Mouse (Mus musculus): ENCODE results near the gene Tnfrsf1a.
A peak's percentile ranks its signal among the peaks of the same experiment; 100 is the strongest.
"Not testable (repeated sequence)": the region's sequence is repeated elsewhere in the genome, so short reads cannot be mapped to it uniquely, and the experiment has no call there.

Tnfrsf1a gene

DNA sequence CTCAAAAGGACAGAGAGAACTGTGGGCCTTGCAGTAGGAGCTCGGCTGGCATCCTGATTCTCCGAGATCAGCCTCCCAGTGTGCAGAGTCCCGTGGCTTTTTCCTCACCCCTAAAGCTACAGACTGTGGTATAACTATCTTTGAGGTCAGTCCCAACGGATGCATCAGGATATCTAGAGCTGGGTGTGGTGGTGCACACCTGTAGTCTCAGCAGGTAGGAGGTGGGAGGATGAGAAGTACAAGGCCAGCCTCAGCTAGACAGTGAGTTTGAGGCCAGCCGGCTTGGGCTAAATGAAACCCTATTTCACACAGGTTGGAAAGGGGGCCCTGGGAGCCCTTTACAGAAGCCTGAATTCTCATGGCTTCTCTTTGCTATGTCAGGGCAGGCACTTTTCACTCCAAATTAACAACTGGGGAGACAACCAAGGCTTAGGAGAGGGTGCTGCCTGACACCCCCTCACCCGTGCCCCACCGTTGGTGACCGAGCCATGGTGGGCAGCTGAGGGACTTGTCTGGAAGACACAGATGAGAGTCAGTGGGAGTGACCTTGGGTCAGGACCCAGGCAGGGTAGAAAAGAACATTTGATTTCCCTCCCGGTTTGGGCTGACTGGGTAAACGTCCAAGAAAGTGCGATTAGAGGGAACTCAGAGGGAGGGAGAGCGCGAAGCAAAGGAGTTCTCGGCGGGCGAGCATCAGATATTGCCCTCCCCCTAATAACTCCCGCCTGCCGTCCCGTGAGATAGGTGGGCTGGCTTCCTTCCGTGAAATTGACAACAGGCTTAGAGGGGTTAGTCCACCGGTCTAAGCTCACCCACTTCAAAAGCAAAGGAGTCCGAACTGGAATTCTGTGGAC, at the start of gene Tnfrsf1a:
Tnfrsf1a (plus strand) TSS at position 642 of the 854 bp plus-strand sequence.
- no peak for DNase-seq

DNA sequence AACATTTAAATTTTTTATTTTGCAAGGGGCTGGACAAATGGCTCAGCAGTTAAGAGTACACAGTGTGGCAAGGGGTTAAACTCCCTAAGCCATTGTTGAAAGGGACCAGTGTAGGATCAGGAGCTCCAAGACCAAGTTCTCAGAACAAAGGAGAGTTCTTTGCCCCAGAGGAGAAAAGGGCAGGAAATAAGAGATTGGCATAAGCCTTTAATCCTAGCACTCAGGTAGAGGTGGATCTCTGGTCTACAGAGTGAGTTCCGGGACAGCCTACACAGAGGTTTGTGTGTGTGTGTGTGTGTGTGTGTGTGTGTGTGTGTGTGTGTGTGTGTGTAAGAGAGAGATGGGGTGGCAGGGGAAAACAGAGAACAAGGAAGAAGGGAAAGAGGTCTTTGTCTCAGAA, 48.2 kb upstream of the Tnfrsf1a start:
- DNase-seq: no peak

DNA sequence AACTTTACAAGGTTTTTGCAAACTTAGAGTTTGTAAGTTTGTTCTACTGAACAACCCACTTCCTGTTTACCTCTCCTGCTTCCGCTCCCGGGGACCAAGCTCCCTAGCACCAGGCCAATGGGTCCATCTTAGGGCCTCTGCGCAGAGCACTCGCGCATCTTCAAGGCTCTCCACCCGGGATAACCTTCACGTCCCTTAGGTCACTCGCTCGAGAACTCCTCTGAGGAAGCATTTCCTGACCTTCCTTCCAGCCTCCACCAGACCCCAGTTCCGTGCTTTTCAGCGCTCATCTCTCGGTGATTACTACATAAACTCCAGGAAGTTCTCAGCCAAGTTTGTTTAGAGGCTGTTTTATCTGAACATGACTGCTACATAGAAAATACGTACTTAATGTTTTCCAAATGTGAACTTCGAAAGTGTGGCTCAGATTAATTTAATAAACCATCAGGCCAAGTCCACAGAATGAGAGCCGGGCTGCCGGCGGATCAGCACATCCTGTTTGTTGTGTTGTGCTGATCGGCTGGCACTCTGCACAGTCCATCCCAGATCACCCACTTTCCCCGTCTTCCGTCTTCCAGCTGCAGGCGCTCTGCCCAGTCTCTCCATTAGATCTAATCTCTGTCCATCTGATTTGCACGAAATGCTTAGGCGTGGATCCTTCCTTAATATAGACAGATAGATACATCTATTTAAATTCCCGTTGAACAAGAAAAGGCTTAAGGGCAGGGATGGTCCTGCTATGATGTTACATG, 46.8 kb upstream of the Tnfrsf1a start:
- no peak for DNase-seq

DNA sequence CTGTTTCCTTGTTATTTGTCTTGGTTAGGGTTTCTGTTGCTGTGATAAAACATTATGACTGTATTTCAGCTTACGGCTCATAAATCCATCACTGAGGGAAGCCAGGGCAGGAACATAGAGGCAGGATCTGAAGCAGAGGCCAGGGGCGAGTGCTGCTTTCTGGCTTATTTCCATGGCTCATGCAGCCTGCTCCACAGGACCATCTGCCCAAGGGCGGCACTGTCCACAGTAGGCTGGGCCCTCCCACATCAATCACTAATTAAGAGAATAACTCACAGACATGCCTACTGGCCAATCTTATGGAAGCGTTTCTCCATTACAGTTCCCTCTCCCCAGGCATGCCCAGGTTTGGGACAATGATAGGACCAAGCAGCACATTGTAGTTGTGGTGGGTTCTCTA, 45.9 kb upstream of the Tnfrsf1a start:
- DNase-seq: no peak

GRCm38 (mm10) chr6:125304408-125304807, 44.8 kb upstream of the Tnfrsf1a start:
- not testable (repeated sequence) for DNase-seq

DNA sequence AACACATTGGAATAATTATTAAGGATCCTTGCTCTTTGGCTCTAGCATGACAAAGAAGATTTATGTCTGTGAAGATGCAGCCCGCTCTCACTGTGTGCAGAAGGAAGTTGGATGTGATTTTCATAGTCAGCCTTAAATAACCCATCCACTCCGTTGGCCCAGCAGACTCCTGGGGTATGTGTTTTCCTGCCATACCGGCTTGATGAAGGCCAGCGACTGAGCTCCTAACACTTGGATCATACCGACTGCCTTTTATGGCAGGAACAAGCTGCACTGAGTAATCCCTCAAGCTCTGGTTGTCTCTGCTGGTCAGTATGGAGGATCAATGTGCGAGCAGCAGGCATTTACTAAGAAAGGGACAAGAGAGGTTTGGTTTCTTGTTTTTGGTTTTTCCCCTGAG, 43.7 kb upstream of the Tnfrsf1a start:
- DNase-seq: no peak

GRCm38 (mm10) chr6:125307091-125307490, 42.1 kb upstream of the Tnfrsf1a start:
- DNase-seq: no peak

GRCm38 (mm10) chr6:125308921-125309320, 40.2 kb upstream of the Tnfrsf1a start:
- no peak for DNase-seq

DNA sequence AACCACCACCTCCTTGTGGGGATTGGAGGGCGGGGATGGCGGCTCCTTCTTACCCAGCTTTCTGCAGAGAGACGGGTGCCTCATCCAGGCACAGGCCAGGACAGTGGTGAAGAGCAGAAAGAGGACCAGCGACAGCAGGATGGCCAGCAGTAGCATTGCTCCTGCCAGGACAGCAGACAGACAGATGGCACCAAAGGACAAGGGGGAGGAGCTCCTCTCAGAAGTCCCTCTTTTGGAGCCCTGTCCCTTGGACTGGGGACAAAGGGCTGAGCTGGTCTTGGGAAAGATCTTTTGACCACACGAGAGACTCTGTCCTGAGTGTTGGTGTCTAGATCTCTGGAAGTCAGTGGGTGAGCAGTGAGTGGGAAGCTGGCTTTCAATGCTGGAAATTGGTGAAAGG, 39.8 kb upstream of the Tnfrsf1a start:
- no peak for DNase-seq

- no peak for DNase-seq
Observed at GRCm38 (mm10) chr6:125312171-125312570, 37.0 kb upstream of the Tnfrsf1a start.

DNA sequence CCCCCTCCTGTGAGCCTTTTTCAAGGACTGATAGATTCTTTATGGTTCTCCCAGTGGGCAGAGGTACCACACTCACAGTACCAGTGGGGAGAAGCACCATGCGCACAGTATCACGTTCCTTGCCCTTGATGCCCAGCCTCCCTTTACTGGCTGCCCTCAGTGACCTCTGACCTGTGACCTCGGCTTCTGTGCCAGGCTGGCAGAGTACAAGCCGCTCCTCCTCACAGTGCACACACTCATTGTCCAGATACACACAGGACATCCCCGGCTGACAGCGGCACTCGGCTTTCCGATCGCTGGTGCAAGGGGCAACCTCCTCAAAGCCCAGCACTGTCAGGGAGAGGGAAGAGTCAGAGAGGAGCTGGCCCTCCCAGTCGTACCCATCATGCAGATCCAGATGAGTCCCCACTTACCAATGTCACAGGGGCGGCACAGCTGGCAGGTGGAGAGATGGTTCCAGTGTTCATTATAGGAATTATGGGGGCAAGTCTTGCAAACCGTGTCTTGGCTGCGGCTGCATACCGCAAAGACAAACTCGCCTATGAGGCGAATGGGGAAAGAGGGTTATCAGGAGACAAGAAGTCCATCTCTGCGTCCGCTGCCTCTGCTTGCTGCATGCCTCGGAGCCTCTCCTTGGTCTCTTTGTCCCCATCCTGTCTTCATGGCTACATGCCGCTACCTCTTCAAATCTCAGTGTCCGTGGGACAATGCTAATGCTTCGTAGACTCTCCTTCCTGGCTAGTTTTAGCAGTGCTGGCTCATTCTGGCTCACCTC, 36.4 kb upstream of the Tnfrsf1a start:
- no peak for DNase-seq

- DNase-seq: peak; percentile 35
Observed at GRCm38 (mm10) chr6:125313546-125314230, 35.5 kb upstream of the Tnfrsf1a start, which contains the start of gene Ltbr. Gene Ltbr (minus strand): TSS chr6:125313885.

DNA sequence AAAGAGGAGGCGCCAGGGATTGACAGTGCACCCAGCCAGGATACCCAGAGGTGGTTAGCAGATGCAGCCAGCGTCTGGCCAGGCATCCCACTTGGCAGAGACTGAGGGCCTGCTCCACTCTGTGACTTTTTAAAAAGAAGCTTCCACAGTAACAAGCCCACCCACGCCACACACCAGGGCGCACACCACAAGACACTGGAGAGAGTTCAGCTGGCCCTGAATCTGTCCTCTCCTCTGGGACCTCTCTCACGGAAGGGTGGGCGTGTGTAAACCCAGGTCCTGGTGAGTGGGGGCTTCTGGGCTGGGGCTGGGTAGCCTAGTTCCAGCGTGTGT, 35.0 kb upstream of the Tnfrsf1a start:
- no peak for DNase-seq

DNA sequence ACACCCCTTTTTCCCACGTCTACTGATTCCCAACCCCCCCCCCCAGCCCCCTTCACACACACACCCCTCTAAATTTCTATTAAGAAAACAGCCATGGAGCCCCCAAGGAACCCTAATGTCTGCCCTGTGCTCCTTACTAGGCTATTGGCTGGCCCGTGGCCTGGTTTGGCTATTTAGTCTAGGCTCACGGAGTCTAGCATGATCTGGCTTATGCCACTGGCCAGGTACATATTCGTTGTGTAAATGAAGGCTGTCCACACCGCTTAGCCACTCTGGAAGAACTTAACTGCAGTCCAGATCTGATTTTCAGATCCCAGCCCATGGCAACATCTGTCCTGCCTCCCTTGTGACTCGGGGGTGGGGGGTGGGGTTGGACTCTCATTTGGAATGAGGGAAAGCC, 34.4 kb upstream of the Tnfrsf1a start:
- DNase-seq: no peak

DNA sequence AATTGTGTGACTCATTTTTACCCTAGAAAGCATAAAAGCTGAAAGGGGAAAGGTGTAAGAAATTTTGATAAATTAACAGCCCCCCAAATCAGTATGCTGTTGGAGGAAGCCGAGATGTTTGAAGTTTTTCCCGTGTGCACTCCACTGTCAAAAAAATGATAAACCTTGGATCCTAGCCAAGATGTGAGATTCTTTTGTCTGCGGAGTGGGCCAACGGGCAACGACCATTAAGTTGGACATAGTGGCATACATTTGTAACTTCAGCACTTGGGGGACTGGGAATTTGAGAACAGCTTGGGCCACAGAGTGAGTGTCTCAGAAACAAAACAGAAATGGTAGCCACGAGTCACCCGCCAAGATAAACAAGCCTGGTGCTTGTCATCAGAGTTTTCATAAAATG, 32.1 kb upstream of the Tnfrsf1a start:
- DNase-seq: no peak

DNA sequence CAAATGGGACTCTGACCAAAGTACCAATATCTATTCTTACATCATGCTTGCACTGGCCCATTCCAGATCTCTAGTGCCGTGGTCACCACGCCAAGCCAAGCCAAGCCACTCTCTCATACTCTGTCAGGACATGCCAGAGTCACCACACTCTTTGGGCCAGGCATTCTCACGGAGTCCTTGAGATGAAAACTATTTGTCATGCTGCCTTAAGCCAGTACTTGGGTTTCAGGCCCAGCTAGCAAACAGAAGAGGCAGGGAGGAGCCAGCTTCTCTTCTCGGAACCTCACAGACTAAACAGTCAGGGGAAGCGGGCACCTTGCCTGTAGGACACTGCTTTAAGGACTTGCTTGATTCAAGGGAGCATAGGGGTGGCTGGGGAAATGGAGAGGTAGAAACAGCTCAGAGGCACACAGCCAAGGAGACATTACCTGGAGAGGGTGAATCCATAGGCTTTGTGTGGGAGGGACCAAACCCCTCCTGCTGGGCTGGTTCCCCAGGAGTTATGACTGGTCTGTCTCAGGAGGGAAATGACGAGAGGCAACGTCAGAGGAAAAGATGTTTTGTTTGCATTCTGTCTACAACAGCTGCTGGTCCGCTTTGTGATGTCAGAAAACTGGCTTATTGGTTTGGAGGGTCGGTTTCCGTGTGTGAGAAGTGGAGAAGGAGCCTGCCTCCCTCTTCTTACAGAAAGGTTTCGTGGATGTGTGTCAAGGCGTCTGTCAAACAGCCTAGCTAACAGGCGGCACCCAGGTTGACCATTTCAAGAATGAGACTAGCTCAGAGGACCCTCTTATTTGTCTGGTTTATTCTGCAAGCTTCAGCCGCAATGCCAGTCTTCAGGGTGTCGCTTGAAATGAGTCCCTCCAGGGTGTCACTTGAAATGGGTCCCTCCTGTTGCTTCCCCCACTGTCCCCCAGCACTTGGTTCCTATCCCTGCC, 29.9 kb upstream of the Tnfrsf1a start:
- no peak for DNase-seq

DNA sequence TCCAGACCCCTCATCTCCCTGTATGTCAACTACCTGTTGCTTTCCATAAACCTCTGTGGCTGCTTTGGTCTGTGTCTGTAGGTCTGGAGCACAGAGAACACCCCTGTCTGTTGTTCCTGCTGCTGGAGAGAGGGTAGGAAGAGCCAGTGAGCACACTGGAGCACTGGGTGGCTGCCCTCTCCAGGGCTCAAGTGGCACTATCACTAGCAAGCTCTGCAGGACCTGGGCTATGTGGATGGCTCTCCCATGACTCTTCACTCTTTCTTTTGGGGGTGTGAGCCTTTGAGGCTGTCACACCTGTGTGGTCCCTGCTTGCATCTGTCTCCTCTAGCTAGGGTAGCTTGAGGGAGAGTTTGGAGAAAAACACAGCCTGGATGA, 29.3 kb upstream of the Tnfrsf1a start:
- DNase-seq: no peak

DNA sequence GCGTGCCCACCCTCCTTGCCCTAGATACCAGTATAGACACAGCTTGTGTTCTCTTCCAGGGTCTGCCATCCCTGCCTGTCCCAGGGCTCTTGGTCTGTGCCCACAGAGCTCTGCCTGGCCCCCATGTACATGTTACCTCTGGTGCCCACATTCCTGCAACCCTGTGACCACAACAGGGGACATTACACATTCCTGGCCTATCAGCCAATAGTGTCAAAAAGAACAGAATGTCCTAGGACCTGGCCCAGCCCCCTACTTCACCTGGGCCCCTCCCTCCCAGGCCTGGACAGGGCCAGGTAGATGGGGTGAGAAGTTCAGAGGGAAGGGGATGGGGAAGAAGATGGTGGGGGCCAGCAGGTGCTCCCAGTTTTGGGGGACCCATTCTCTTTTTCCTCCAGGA, 28.8 kb upstream of the Tnfrsf1a start, which contains the start of gene Scnn1a:
Scnn1a (plus strand) TSS at position 337 of the 400 bp plus-strand sequence.
- no peak for DNase-seq

- no peak for DNase-seq
Observed at GRCm38 (mm10) chr6:125321114-125321855, 27.9 kb upstream of the Tnfrsf1a start.

- no peak for DNase-seq
Observed at GRCm38 (mm10) chr6:125322794-125323193, 26.4 kb upstream of the Tnfrsf1a start.

DNA sequence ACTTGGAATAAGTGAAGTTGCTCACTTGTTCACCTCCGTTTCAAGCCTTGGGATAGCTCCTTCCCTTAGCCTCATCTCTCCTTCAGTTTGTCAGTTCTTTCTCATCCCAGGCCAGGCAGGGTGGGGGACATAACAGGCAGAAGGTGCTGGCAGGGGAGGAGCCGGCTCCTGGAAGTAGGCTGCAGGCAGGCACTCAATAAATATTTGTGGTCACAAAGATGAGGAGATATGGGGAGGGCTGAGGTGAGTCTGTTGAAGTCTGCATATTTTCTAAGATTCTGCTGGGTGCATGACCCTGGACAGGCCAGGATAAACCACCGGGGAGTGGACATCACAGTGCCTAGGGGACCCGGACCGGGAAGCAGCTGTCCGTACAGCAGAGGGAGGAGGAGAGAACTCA, 25.6 kb upstream of the Tnfrsf1a start:
- DNase-seq: no peak

Measured in cerebellum, adult 9-11 months (tissue).